Mouse (Mus musculus): Measurements from ENCODE around the gene Fam118b.

Gene Fam118b

DNA sequence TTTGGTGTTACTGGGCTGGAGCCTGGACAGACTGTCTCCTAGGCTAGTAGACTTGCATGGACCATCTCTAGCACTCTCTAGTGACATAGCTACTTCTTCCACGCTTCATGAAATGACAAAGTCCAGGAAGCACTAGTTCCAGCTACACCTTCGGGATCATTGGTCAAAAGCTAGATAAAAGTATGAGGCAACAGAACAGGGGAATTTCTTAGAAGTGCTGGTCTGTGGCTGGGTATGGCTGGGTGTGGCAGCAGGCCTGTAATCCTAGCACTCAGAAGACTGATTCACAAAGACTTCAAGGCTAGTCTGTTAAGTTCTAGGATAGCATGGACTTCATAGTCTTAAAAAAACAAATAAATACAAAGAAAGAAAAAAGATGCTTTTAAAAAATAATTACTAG lies 4.2 kb downstream of the Fam118b start:
- no peak for DNase-seq

DNA sequence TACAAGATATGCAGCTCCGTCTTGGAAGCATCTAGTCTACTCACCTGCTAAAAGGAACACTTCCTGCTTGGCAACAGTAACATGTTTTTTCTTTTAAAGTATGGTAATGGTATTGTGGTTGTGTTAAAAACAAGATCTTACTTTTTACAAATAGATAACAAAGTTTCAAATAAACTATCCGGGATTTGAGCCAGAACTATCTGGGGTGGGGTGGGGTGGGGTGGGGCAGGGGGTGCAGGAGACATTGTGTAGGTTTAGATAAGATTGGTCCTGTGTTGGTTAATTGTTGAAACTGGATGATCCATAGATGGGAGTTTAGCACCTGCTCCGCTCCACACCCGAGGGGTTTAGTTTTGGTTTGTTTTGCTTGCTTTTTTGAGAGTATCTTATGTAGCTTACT lies 5.2 kb downstream of the Fam118b start:
- no peak for DNase-seq

DNA sequence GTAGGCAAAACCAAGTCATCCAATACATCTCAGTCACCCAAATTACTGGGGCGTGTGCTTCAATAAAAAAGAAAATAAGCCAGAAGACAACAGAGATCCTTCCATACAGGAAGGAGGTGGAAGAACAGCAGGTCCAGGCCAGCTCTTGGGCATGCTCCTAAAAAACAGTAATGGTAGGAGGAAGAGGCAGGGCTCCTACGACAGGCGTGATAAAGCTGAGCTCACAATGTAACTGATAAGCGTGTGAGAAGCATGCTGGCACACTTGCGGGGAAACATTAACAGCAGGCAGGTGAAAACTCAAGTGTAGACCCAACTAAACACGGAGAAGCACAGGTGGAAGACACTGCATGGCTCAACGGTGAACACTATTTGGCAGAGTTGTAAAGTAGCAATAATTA lies 10.2 kb downstream of the Fam118b start:
- DNase-seq, result no peak

- no peak for DNase-seq
Observed at GRCm38 (mm10) chr9:35249476-35249875, 18.1 kb downstream of the Fam118b start.

DNA sequence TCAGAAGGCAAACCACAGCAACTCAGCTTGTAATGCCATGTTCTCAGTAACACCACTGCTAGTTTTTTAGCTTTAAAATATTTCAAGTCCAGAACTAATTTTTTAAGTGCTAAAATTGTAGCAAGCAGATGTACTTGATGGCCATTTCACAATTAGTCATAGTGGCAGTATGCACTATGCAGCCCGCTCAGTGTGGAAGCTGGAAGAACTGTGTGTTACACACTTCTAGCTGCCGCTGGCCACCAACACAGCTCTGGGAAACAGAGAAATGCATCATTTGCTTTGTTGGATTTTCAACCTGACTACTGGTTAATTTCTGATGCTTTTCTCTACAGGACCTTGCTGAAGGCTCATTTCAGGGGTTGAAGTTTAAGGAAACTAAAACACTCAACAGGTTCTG lies 20.2 kb downstream of the Fam118b start:
- DNase-seq, result no peak

DNA sequence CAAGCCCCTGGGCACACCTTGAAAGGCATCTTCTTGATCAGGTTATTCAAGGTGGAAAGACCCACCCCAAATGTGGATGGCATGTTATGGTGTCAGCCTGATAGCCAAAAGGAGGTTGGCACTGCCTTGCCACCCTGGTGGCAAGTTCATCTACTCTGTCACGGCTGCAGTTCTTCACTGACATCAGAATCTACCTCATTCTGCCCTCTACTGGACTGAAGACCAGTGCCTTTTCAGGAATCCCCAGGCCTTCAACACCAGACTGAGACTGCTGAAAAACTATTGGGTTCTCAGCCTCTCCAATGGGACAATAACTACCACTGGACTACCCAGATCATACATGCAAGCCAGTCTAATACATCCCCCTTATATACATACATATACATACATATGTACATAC lies 27.9 kb downstream of the Fam118b start:
- DNase-seq, result no peak

DNA sequence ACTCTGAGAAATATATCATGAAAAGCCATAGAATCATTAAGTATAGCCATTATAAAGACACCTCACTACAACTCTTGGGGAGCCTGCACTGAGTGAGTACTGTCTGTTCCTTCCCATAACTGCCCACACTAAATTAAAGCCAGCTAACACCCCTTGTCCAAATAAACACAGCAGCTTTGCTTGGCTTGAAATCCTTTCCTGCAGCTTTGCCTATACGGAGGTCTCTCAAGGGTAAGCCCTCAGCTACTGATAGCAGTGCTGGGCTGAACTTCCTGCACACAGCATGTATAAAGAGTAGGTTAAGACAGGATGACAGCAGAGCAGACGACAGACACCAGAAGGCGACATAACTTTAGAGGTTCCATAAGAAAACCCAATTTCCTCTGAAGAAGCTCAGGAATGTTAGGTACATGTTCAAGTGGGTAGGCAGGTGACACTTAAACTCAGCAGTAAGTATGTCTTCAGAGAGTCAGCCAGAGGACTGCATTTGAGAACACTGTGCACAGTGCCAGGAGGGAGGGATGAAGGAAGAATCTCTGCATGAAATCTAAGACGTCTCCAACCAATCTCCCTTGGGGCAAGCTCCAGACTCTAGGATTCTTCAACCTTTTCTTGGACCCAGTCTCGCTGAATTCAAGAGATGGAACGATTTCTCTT lies 28.6 kb downstream of the Fam118b start:
- no peak for DNase-seq

DNA sequence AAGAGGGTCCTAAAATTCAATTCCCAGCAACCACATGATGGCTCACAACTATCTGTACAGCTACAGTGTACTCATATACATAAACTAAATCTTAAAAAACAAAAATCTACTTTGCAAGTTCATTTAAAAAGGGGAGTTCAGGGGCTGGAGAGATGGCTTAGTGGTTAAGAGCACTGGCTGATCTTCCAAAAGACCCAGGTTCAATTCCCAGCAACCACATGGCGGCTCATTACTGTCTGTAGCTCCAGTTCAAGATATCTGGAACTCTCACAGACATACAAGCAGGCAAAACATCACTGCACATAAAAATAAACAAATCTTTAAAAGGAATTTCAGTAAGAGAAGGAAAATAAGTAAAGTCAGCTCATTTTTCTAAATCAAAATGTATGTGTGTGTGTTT lies 29.2 kb downstream of the Fam118b start:
- no peak for DNase-seq

GRCm38 (mm10) chr9:35235996-35236395 lies 31.6 kb downstream of the Fam118b start:
- no peak for DNase-seq

DNA sequence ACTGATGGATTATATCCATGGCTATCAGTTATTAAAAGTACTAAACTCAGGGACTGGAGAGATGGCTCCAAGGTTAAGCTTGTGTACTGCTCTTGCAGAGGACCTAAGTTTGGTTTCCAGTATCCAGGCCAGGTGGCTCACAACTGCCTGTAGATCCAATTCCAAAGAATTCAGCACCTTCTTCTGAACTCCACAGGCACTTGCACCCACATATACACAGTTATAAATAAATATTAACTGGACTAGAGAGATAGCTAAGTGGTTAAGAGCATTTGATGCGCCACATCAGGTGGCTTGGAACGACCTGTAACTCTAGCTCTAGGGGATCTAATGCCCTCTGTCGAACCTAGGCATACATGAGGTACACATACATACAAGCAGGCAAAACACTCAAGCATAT lies 38.9 kb downstream of the Fam118b start:
- DNase-seq, result no peak

GRCm38 (mm10) chr9:35223466-35223865 lies 44.1 kb downstream of the Fam118b start:
- no peak for DNase-seq

GRCm38 (mm10) chr9:35217963-35218362 lies 49.6 kb downstream of the Fam118b start:
- DNase-seq, result no peak

GRCm38 (mm10) chr9:35211573-35212511 lies 55.8 kb downstream of the Fam118b start:
- DNase-seq, result no peak

DNA sequence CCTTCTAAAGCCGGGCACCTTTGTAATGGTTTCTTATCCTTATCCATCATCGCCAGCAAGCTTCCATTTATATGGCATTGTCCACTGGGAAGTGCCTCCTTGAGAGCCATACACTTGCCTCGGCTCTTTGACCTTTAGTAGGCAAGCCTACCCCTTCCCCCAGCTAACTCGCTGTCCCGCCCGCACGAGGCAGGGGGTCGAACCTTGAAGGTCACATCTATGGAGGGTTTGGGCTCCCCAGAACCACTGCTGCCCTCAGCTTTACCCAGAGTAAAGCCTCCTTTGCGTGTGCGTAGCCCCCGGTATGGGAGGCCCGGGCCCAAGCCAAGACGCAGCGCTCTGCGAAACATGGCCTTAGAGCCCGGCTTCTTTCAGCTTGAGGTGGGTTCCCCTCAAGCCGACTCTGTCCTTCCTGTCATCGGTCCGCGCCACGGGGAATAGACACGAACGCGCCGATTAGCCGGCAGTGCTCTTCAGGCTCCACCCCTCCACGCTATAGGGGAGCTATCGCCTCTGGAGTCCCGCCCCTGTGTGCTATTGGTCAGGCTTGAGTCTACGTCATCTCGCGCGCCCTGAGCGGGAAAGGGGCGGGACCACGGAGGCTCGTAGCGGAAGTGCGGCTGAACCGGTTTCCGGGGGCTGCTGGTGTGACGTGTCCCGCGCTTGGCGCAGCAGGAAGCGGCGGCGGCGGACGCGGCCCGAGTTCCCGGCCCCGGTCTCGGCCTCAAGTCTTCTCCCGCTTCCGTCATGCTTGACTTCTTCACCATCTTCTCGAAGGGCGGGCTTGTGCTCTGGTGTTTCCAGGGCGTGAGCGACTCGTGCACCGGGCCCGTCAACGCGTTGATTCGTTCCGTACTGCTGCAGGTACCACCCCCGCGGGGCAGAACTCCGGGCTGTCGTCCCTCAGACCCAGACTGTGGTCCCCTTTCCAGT lies 56.8 kb downstream of the Fam118b start, which contains the start of gene Foxred1:
Gene Foxred1, minus strand, starts transcription at position 514 of the 933 bp plus-strand sequence.
- DNase-seq, result peak; percentile 99

- no peak for DNase-seq
Observed at GRCm38 (mm10) chr9:35204421-35204820, 63.2 kb downstream of the Fam118b start.

DNA sequence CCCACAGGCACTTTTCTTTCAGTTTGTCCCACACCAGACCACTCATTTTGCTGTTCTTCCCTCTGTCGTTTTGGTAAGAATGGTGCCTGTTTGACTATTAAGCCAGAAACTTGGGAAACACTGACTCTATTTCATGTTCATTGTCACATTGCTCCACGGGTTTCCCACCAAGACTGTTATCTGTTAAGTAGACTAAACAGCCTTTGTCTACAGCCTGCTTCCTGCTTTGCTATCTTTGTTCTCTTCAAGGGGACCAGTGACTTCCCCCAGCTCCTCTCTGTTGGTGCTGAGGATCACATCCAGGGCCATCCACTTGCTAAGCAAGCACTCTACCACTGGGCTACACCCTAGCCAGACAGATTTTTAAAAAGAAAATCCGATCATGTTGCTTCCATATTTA lies 64.1 kb downstream of the Fam118b start:
- DNase-seq, result no peak

DNA sequence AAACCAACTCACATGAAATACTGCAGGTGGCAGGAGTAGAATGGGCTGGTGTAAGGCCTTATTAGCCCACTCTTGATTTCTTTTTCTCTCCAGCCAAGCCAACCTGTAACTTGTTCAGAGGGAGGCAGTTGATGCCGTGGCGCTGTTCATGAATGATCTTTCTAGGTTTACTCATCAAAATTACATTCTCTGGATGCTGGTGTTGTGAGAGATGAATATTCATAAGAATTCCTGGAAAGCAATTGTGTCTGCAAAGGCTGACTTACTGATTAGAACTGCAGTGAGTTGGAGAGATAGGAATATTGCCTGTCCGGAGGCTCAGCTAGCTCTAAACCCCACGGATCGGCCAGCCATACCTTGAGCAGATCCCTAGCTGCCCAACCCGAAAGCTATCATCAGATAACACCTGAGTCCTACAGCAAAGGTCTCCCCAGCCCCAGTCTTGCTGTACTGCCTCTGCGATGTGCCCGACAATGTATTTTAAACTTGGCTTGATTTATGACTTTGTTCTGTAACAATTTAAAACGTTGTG lies 67.0 kb downstream of the Fam118b start:
- no peak for DNase-seq

DNA sequence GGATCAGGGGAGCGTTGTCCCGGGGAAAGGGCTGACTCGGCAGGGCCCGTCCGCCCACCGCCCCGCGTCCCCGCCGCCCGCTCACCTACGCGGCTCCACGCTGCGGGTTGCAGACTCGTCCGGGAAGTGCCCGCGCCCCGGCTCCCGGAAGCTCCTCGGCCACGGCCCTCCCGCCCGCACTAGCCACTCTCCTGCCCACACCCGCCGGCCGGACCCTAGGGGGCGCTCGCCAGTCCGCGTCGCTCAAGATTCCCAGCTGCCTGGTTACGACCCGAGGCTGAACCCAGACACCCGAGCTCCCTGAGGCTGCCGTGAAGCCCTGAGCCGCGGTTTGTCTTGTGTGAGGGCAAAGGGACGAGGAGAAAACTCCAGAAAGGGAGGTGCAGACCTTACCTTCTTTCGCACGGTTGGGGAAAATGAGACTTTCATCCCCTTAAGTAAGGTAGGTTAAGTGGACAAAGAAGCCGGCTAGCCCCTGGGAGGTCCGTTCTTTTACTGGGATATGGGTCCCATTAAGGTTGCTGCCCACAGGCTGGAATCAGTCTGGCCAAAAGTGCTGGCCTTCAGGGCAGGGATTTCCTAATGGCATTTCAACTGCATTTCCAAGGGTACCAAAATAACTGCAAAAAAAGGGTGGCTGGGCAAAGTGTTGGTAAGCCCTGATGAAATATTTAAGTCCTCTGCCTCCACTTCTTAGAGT lies 67.7 kb downstream of the Fam118b start, which contains the start of the genes Srpr and Tirap:
Gene Srpr, plus strand, starts transcription at position 404 of the 700 bp plus-strand sequence.
Gene Tirap, minus strand, starts transcription at position 520 of the 700 bp plus-strand sequence.
- peak; percentile 90 for DNase-seq

DNA sequence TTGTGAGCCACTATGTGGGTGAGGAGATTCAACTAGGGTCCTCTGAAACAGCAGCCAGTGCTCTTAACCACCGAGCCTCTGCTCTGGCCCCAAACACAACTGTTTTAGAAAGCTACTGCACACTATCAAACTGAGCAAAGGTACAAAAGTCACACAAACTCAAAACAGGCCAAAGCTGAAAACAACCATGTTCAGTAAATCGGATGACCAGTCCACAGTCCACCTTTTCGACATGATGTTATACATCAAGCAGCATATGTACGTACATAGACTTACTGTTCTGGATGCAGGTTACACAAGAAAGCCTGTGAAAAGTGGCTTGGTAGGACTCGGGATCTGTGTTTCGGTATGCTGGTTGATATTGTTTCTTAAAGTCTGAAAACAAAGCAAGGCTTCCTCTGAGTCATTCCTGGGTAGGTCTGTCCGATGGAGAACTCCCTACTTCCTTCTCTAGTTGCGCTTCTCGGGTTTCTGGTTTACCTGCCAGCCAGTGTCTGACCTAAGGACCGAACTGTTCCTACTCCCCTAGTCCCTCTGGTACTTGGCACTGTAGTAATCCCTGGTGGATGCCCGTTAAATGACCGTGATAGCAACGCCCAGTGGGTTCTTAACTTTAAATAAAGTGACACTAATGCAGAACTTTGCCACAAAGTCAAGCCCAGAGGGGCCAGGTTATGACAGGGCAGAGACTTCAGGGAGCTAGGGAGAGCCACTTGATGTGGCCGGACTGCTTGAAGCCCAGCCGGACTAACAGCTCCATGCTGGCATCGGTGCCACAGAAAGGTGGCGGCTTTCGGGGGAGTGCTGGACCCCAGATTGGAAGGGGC lies 68.4 kb downstream of the Fam118b start:
- DNase-seq, result no peak

- DNase-seq, result no peak
Observed at GRCm38 (mm10) chr9:35198351-35198750, 69.3 kb downstream of the Fam118b start.

- no peak for DNase-seq
Observed at GRCm38 (mm10) chr9:35197625-35198024, 70.0 kb downstream of the Fam118b start.

Data from thymus, postnatal 4 days (tissue).